Mouse (Mus musculus): ENCODE results near the gene Leap2. TPM values are rescaled to one million over a fixed set of nuclear protein-coding genes. Genes with fewer than 3 reads are reported as not detected.

Leap2 gene
- not detected in 3 replicates for total RNA-seq (2017)

DNA sequence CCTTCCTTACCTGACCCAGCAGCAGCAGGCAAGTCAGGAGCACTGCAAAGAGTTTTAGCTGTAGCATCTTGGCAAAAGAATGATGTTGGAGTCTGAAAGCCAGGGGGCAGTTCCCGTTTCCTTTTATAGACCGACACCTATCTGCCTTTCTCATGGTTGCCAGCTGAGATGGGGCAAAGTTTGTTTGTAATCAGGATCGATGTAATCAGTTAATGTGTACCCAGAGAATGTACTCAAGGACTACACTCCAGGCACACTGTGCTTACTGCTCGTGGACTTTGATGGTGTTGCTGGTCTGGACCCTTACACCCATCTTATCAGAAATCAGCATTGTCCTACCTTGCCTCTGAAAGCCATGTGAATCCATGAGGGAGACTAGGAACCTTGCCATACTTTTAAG, at the start of gene Leap2:
Gene Leap2, minus strand, starts transcription at position 135 of the 400 bp plus-strand sequence.
- no peak for ATAC-seq (replicated peaks; ENCODE audit: insufficient number of reproducible peaks, low FRiP score, low TSS enrichment, poor library complexity, severe bottlenecking)

DNA sequence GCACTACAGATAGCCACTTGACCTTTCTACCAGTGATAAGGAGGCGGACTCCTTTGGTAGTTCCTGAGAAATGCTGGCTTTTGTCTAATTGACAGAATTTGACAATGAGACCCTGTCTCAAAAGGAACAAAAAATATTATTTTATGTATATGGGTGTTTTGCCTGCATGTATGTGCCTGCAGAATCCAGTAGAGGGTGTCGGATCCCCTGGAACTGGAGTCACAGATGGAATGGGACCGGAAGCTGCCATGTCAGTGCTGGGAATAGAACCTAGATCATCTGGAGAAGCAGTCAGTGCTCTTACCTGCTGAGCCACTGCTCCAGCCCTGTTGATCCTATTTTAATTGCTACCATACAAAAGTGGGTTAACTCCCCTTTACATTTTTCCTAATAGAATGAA, 49.7 kb upstream of the Leap2 start:
- ATAC-seq (replicated peaks; ENCODE audit: insufficient number of reproducible peaks, low FRiP score, low TSS enrichment, poor library complexity, severe bottlenecking), result no peak

DNA sequence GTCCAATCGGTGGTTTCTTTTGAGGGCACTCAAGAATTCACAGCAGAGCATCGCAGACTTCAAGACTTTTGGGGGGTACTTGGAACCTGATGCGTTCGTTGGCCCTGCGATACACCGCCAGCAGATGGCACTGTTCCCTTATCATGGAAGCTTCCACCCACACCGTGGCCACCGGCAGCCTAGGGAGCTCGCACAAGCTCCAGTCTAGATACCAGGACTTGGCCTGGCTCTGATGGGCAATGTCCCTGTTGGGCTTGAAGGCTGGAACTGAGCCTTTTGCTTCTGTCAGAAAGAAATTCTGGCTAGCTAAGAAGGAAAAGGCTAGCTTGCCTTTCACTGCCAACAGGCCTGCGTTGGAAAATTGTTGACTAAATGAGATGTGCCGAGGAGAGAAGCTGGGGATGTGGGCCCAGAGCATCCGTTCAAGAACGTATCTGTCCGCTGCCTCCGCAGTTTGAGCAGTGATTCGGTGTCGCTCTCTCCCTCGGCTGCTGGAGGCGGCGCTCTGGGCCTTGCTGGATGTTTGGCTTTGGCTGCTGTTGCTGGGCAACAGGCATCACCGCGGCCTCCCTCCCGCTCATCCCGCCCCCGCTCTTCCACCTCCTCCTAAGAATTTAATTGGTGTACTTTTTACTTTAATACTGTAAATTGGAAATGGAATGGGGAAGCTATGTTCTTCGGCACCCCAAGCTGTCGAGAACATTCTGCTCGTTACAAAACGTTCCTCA, 47.2 kb upstream of the Leap2 start, which contains the start of gene Gm9837:
Gene Gm9837, minus strand, starts transcription at position 512 of the 728 bp plus-strand sequence.
- ATAC-seq (replicated peaks; ENCODE audit: insufficient number of reproducible peaks, low FRiP score, low TSS enrichment, poor library complexity, severe bottlenecking), result peak; percentile 71; the same call in 1 of the 2 replicates

DNA sequence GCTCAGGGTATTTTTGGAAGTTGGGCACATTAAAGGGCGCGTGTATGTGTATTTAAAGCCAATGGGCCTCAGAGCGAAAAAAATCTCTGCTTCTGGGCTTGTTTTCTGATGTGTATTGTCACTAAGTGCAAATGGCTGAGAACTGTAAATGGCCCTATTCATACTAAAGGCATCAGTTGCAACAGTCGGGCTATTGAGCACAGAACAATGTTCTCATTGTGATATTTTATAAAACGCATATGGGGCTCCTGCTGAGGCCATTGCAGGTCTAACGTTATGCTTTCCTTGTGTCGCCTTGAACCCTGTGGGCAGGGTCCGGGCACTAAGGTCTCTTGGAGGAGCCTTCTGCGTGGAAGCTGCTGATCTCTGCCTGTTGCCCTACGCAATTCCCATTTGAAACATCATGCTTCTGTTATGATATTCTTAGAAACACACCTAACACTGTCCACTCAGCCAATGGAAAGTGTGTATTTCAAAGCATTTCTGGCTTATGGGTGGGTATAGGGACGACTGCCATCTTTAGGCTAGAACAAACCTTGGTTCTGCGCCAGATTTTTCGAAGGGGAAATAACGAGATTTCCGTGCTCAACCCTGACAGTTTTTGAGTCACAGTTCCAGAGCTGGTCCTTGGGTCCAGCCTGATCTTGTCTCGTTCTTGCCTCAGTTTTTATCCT, 46.5 kb upstream of the Leap2 start:
- no peak for ATAC-seq (replicated peaks; ENCODE audit: insufficient number of reproducible peaks, low FRiP score, low TSS enrichment, poor library complexity, severe bottlenecking)

GRCm38 (mm10) chr11:53466231-53466971, 43.4 kb upstream of the Leap2 start:
- ATAC-seq (replicated peaks; ENCODE audit: insufficient number of reproducible peaks, low FRiP score, low TSS enrichment, poor library complexity, severe bottlenecking), result 0 out of 2 replicates have a peak, but pooled peaks have one; percentile 24

DNA sequence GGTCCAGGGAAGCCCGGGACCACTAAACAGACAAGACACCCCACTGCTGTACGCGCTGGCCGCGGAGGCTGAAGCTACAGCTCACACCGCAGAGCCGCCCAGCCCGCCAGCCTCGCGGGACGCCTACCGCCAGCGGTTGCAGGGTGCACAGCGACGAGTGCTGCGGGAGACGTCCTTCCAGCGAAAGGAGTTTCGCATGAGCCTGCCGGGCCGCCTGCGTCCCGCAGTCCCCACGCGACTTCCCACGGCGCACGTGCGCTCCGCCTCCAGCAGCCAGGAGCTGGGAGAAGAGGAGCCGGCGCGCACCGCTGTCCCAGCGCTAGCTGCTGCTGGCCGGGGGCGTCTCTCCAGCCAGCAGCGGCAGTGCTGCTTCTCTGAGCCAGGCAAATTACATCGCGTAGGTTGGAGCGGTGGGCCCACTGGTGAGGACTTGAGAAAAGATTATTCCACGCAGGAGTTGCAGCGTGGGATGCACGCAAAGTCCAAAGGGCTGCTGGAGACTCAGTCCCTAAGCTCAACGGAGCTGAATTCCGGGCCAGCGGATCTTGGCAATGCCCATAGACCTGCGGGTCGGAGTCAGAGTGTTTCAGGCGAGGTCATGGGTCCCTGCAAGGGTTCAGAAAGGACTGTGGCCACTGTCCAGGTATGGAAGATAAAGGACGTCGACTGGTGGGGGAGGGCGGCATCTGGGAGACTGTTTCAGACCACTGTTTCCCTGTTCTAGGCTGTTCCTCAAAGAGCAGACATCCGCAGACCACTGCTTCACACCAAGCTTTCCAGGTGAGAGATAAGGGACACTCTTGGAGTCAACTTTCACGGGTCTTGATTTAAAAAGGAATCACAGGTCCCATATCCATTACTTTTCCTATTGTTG, 40.8 kb upstream of the Leap2 start:
- no peak for ATAC-seq (replicated peaks; ENCODE audit: insufficient number of reproducible peaks, low FRiP score, low TSS enrichment, poor library complexity, severe bottlenecking)

GRCm38 (mm10) chr11:53461727-53462126, 38.8 kb upstream of the Leap2 start:
- ATAC-seq (replicated peaks; ENCODE audit: insufficient number of reproducible peaks, low FRiP score, low TSS enrichment, poor library complexity, severe bottlenecking), result no peak

- ATAC-seq (replicated peaks; ENCODE audit: insufficient number of reproducible peaks, low FRiP score, low TSS enrichment, poor library complexity, severe bottlenecking), result no peak
These were observed 37.2 kb upstream of the Leap2 start for GRCm38 (mm10) chr11:53460192-53460591.

- no peak for ATAC-seq (replicated peaks; ENCODE audit: insufficient number of reproducible peaks, low FRiP score, low TSS enrichment, poor library complexity, severe bottlenecking)
These were observed 36.0 kb upstream of the Leap2 start for GRCm38 (mm10) chr11:53458996-53459395.

DNA sequence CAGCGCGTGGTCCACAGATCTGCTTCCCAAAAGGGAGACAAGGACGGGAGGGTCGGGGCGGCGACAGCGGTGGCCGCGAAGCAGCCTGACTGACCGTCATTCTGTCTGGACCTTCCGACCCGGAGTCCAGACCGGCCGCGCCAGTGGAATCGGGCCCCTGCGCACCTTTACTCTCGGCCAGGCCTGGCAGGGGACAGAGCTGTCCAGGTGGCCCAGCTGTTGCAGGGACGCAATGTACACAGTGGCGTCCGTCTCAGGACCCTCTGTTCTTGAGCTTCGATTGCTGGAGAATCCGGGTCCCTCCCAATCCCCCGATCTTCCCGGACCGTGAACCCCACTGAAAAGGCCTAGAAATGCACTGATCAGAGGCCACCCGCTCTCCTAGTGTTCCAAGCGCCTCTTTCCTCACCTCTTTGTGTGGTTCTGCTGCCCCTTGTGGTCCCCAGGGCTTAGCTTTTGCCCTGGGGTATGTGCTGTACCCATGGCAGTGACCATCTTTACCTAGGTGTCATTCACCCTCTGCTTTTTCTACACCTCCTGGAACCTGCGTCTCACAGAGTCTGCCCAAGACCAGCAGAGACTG, 34.5 kb upstream of the Leap2 start:
- no peak for ATAC-seq (replicated peaks; ENCODE audit: insufficient number of reproducible peaks, low FRiP score, low TSS enrichment, poor library complexity, severe bottlenecking)

- no peak for ATAC-seq (replicated peaks; ENCODE audit: insufficient number of reproducible peaks, low FRiP score, low TSS enrichment, poor library complexity, severe bottlenecking)
These were observed 33.8 kb upstream of the Leap2 start, which contains the start of the genes Gm10447 and Shroom1 for GRCm38 (mm10) chr11:53456474-53457371. Gm10447 (minus strand) TSS chr11:53457110. Shroom1 (plus strand) TSS chr11:53457205.

DNA sequence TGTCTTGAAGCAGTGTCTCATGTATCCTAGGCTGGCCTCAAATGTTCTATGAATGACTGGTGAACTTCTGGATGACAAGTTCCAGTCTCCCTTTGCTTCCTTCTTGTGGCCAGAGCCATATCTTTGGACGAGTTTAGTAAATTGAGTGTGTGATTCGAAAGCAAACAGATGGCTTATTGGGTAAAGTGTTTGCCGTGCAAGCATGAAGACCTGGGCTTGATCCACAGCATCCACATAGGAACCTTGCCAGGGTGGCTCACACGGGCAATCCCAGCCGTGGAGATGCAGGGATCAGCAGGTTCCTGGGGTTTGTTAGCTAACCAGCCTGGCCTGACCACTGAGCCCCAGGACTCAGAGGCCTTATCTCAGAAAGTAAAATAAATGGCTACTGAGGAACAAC, 30.1 kb upstream of the Leap2 start:
- ATAC-seq (replicated peaks; ENCODE audit: insufficient number of reproducible peaks, low FRiP score, low TSS enrichment, poor library complexity, severe bottlenecking), result no peak

DNA sequence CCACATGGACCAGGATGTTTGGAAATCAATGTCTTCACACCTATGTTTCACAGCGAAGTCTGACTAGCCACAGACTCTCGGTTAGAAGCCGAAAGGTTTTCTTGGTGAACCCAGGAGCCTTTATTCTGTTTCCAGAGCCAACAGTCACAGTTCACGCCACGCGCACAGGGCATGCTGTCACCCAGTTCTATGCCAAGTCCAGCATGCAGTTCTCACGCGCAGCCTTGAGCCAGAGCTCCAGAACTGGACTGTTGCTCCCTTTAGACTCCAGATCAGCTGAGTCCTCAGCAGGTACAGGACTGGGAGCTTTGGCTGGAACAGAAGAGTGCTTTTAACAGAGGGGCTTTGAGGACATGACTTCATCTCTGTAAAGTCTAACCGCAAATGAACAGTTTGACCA, 29.4 kb upstream of the Leap2 start:
- ATAC-seq (replicated peaks; ENCODE audit: insufficient number of reproducible peaks, low FRiP score, low TSS enrichment, poor library complexity, severe bottlenecking), result no peak

DNA sequence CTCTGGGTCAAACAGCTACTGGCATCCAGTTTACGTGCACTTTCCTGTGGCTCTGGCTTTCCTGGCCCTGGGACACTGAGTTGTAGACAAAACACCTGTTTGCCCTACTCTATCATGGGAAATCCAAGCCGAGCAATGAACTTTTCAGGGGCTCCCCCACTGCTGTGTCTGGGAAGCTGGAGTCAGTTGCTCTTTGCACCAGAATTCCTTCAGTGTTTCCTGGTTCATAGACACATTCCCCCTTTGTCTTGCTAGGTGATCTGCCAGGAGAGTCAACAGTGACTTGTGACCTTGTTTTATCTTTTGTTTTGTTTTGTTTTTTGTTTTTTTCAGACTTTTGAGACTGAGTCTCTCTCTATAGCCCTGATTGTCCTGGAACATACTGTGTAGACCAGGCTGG, 28.4 kb upstream of the Leap2 start:
- no peak for ATAC-seq (replicated peaks; ENCODE audit: insufficient number of reproducible peaks, low FRiP score, low TSS enrichment, poor library complexity, severe bottlenecking)

- ATAC-seq (replicated peaks; ENCODE audit: insufficient number of reproducible peaks, low FRiP score, low TSS enrichment, poor library complexity, severe bottlenecking), result no peak
These were observed 27.2 kb upstream of the Leap2 start for GRCm38 (mm10) chr11:53450070-53450705.

DNA sequence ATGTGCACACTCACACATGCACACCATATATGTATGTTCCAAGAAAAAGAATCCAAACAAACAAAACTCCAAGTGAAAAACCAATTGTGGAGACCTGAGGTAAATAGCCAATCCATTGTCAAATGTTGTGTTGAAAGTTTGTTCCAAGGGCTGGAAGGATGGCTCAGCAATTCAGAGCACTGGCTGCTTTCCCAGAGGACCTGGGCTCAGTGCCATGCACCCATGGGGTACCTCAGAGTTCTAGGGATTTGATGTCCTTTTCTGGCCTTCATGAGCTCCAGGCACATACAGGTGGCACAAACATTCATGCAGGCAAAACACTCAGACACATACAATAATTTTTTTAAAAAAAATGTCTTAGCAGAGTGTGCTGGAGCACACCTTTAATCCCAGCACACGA, 25.6 kb upstream of the Leap2 start:
- ATAC-seq (replicated peaks; ENCODE audit: insufficient number of reproducible peaks, low FRiP score, low TSS enrichment, poor library complexity, severe bottlenecking), result no peak

GRCm38 (mm10) chr11:53447996-53448395, 25.0 kb upstream of the Leap2 start:
- no peak for ATAC-seq (replicated peaks; ENCODE audit: insufficient number of reproducible peaks, low FRiP score, low TSS enrichment, poor library complexity, severe bottlenecking)
